Mouse (Mus musculus): ENCODE data around the gene Mtus2.
A peak's percentile ranks its signal among the peaks of the same experiment; 100 is the strongest.
"Not testable (repeated sequence)": the region's sequence is repeated elsewhere in the genome, so short reads cannot be mapped to it uniquely, and the experiment has no call there.

Mtus2 gene

GRCm38 (mm10) chr5:148282093-148282492 is 325.0 kb downstream of the Mtus2 start:
- no peak for DNase-seq (ENCODE audit: low spot score)

- DNase-seq (ENCODE audit: low spot score), result no peak
Measured at GRCm38 (mm10) chr5:148282631-148283030, 325.5 kb downstream of the Mtus2 start.

- DNase-seq (ENCODE audit: low spot score), result no peak
Measured at GRCm38 (mm10) chr5:148283177-148283576, 326.1 kb downstream of the Mtus2 start.

- DNase-seq (ENCODE audit: low spot score), result no peak
Measured at GRCm38 (mm10) chr5:148283584-148283983, 326.5 kb downstream of the Mtus2 start.

DNA sequence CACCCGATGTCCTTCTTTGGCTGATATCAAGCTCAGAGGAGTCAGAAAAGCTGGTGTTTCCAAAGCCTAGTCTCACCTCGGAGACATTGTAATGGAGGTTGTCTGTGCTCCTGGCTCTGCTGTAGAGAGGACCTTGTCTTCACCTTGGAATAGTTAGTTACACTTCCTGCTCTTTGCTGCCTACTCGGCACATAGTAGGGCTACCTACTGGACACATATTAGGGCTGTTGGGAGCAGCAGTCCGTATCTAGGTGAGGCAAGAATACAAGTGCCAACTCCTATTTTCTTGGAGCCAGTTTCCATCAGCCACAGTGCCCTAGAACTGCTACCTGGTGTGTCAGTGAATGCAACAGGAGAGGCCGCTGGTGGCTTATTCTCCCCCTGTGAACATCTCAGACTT is 330.4 kb downstream of the Mtus2 start:
- DNase-seq (ENCODE audit: low spot score), result no peak

GRCm38 (mm10) chr5:148288804-148289203 is 331.7 kb downstream of the Mtus2 start:
- DNase-seq (ENCODE audit: low spot score), result no peak

DNA sequence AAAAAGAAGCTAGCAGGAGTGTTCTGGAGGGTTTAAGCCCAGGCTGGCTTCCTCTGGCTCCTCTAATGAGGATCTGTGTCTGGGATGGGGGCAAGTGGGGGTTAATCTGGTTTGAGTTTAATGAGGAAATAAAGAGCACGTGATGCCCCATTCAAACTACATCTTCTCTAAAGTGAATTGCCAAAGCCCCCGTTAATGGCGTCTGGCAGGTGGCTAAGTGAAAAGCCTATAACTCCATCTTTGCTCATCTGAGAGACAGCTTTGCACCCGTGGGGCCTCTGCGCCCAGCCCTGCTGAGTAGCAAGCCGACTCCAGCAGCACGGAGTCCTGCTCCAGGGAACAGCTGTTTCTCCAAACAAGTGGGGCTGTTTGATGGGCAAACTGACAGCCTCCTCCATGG is 332.8 kb downstream of the Mtus2 start:
- no peak for DNase-seq (ENCODE audit: low spot score)

- DNase-seq (ENCODE audit: low spot score), result no peak
Measured at GRCm38 (mm10) chr5:148292862-148293261, 335.7 kb downstream of the Mtus2 start.

DNA sequence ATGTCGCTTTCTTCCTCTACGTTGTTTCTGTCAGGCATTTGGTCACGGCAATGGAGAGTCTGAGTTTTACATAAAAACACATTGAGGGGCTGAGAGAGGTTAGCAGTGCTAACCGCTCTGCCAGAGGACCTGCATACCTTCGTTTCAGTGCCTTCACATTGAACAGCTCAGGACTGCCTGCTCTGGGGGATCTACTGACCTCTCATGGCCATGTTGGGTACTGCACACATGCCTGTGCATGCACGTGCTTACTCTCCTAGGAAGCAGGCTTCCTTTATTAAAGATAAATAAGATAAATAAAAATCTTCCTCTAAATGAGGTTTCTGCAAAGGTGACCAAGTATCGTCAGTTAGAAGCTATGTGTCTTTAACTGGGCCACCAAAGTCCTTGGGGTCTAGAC is 336.2 kb downstream of the Mtus2 start:
- DNase-seq (ENCODE audit: low spot score), result peak; percentile 39

DNA sequence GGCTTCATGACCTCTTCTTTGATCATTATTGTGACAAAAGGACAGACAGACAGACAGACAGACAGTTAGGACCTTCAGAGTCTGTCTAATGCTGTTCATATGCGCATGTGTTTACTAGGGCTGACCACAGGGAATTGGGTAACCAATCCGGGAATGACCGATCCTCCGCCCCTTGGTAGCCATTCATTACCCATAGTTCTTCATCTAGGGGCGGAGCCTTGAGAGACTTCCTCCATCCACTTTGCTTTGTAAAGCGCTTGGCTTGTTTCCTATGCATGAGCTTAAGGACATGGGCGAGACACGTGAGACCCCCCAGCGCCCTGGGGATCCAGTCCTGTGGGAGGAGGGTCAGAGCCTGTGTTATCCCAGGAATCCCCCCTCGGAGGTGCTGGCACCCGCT is 345.8 kb downstream of the Mtus2 start:
- no peak for DNase-seq (ENCODE audit: low spot score)

GRCm38 (mm10) chr5:148304112-148304511 is 347.0 kb downstream of the Mtus2 start:
- no peak for DNase-seq (ENCODE audit: low spot score)

- no peak for DNase-seq (ENCODE audit: low spot score)
Measured at GRCm38 (mm10) chr5:148310790-148311189, 353.7 kb downstream of the Mtus2 start.

DNA sequence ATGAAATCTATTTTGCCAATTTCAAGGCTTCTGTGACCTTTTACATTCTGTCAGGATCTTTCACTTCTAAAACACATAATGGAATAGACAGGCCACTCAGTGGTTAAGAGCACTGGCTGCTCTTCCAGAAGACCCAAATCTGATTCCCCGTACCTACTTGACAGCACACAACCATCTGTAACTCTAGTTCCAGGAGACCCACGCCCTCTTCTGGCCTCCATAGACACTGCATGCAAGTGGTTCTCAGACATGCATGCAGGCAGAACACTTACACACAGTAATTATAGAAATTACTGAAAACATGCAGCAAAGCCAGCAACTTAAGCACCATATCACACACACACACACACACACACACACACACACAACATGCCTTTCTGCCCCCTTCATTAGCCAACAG is 355.3 kb downstream of the Mtus2 start:
- DNase-seq (ENCODE audit: low spot score), result no peak

DNA sequence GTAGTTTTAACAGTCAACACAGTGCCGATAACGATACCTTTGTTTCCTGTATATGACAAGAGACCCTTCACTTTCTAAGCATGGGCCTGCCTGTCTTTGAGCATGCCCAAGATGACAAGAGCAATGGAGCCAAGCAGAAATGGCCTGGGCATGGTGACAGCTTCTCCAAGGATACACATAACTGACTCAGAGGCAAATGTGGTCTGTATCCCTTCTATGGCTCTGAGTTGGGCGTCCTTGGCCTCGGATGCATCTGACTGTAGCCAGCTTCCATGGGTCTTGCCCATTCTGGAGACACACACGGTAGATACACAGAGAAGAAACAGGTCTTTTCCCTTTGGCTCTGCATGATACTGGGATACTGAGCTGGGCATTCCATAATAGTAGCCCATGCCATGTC is 357.8 kb downstream of the Mtus2 start:
- DNase-seq (ENCODE audit: low spot score), result no peak

DNA sequence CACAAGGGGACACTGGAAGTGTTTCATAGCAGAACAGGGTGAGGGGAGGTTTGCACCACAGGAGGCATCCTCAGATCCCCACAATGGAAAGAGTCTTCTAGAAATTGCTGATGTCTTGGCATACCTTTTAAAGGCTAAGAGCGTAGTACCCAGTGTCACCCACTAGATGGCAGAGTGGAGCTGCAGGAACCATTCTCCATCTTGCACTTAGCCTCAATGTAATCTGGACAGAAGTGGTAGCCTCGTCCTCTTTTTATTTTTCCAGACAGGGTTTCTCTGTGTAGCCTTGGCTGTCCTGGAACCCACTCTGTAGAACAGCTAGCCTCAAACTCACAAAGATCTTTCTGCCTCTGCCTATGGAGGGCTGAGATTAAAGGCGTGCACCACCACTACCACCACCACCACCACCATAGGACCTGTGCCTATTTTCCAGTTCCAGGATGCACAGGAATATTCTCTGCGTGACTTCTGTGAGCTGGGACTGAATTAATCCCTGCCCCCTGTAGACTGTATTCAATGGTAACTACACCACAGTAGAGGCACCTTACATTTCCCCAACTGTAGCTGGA is 368.3 kb downstream of the Mtus2 start:
- peak; percentile 80 for DNase-seq (ENCODE audit: low spot score)

GRCm38 (mm10) chr5:148326295-148326694 is 369.2 kb downstream of the Mtus2 start:
- DNase-seq (ENCODE audit: low spot score), result not testable (repeated sequence)

DNA sequence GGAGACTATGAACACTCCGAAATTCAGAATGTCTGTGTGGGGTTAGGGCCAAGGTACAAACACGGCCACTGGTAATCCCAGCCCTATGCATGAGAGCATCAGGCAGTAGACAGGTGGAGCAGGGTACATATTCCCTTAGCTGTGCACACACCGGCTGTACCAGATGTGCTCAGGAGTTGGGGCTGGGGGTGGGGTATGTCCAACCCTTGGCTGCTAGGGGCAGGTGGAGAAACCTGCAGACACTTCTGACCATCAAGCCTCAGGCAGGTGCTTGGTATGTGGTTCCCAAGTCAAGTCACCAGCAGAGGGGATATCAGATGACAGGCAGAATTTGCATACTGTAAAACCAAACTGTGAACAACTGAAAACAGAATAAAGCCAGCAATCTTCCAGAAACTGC is 371.9 kb downstream of the Mtus2 start:
- DNase-seq (ENCODE audit: low spot score), result no peak

- no peak for DNase-seq (ENCODE audit: low spot score)
Measured at GRCm38 (mm10) chr5:148331229-148331776, 374.2 kb downstream of the Mtus2 start.

DNA sequence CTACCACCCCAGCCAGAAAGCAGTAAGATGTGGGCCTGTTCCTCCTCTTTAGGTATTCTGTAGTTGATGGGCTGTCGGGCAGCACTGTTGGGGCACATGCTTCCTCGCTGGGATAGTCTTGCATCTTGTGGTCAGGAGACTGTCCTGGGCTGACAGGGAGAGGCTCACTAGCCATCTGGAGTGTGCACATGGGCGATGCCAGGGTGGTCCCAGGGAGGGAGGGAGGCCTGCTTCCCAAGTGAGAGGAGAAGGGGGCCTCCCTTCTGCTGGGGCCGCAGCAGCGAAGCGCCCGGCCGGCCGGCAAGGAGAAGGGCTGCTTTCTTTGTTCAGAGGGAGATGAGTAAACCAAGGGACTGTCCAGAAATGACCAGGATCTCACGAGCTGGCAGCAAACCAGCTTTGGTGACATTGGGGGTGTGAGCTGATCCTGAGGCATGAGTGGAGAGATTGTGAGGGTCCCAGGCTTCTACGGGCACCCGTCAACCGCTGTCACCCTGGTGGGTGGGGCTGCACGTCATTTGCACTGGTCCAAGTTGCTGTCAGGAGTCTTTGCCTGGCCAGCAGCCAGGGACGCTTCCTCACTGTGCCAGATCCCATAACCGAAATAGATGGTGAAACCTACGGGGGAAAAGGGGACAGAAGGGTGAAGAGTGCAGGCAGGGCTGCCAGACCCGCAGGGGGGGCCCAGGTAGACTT is 375.0 kb downstream of the Mtus2 start:
- DNase-seq (ENCODE audit: low spot score), result no peak

DNA sequence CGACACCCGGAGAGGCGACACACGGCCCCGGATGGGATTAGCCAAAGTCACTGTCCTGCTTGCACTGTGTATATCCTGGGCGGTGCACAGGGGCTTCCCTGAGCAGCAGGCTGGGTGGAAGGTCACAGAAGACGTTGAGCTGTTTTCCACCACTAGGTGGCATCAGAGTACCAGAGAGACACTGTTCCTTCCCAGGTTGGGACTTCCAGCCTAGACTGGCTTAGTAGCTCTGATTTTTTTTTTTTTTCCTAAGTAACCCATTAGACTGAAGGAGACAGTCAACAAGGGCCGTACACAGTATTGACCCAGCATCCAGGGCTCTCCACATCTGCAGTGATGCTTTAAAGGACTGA is 375.5 kb downstream of the Mtus2 start:
- peak; percentile 89 for DNase-seq (ENCODE audit: low spot score)

DNA sequence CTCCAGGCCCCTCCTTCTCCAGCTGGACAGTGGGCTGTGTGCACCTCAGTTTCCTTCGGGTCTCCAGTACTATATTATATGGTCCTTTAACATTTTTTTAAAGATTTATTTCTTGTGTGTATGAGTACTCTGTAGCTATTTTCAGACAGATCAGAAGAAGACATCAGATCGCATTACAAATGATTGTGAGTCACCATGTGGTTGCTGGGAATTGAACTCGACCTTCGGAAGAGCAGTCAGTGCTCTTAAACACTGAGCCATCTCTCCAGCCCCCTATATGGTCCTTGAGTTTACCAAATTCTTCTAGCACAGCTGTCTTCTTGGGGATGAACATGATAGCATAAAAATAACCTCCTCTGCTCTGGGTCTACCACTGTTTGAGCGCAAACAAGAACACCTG is 382.0 kb downstream of the Mtus2 start:
- no peak for DNase-seq (ENCODE audit: low spot score)

GRCm38 (mm10) chr5:148342061-148342741 is 385.1 kb downstream of the Mtus2 start:
- peak; percentile 65 for DNase-seq (ENCODE audit: low spot score)

DNA sequence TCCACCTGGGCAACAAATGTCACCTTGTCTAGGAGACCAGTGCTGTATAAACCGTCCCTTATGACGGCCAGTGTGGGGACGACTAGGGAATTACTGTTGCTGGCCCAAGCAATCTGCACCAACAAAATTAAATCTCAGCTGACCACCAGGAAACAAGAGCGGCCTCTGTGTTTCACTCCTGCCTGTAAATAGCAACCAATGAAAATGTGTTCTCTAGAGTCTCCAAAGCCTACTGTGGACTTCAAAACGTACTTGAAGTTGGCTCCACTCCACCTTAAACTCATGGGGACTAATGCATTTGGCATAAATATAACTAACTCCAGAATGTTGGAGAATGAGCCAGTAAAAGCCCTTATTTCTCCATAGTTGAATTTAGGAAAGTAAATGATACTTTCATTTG is 387.3 kb downstream of the Mtus2 start:
- DNase-seq (ENCODE audit: low spot score), result no peak
